ENCODE assay signal across 9 mouse cellular contexts in genomic region chr1:180230580-180230979, GRCm38 (mm10). TPM values are rescaled to one million over a fixed set of nuclear protein-coding genes. Genes with fewer than 3 reads are reported as not detected.
A peak's percentile ranks its signal among the peaks of the same experiment; 100 is the strongest.
DNase-seq lines count a peak whose midpoint lies in the region; ATAC-seq and TF ChIP-seq lines count a peak whose summit lies in the region.
"Had no signal": no experiment of that assay in that cellular context is flagged by ENCODE, and none has a peak within 500 bp of the region (broad histone marks: within the 10 kb centered on the region; RNA-seq: fewer than 3 reads in every experiment).

No protein-coding gene starts in this region.

- H3K36me3 ChIP-seq in midbrain, postnatal 0 days (ENCODE audit: insufficient read depth, low read length) = peaks cover 18% of the 10 kb centered on the region
- H3K36me3 ChIP-seq: lung, embryonic 15.5 days had no signal

- WGBS in midbrain, postnatal 0 days = 24% methylated on average over 2 of the region's 2 CpGs

- peak; percentile 62 for TF ChIP-seq CTCF in left cerebral cortex, adult 2 months (IDR thresholded peaks at IDR 0.05)
- TF ChIP-seq CTCF in midbrain, postnatal 0 days (IDR thresholded peaks at IDR 0.05) = peak; percentile 71

- H3K4me1 ChIP-seq in midbrain, postnatal 0 days (ENCODE audit: insufficient read depth, low read length) = no peaks in the 10 kb centered on the region

- intact Hi-C loops in left cerebral cortex, adult 2 months (cut with DNase I) = no loop called here
- intact Hi-C loops in left cerebral cortex, postnatal 36 days (cut with DNase I) = no loop called here

- H3K4me2 ChIP-seq in midbrain, postnatal 0 days (ENCODE audit: low read depth, low read length, poor library complexity, severe bottlenecking) = no peak overlapping the region
- H3K4me2 ChIP-seq: lung, embryonic 15.5 days had no signal

- DNase-seq in CD4-positive, CD25-positive, alpha-beta regulatory T cell, adult 2 months (ENCODE audit: low read depth, low spot score) = peak; percentile 70
- DNase-seq in left cerebral cortex, adult 2 months (ENCODE audit: extremely low spot score in 1 of 2, low spot score in 2 of 2) = no peak
- no peak for DNase-seq in left cerebral cortex, postnatal 36 days (ENCODE audit: low spot score in 2 of 2)
- peak; percentile 68 for DNase-seq in ZHBTc4 (ENCODE audit: low read depth, low spot score)
- DNase-seq in midbrain, postnatal 0 days (ENCODE audit: low spot score) = no peak
- no peak for DNase-seq in right cerebral cortex, adult 2 months (ENCODE audit: low spot score in 2 of 2)
- DNase-seq in gastrocnemius, postnatal 10 days = no peak

- no peak overlapping the region for H3K9ac ChIP-seq in midbrain, postnatal 0 days (replicated peaks; ENCODE audit: low read length, poor library complexity, severe bottlenecking)
- H3K9ac ChIP-seq: lung, embryonic 15.5 days had no signal

- H3K27ac ChIP-seq in left cerebral cortex, adult 2 months = no peak overlapping the region
- H3K27ac ChIP-seq in midbrain, postnatal 0 days (ENCODE audit: low read depth, low read length) = no peak overlapping the region
- H3K27ac ChIP-seq: lung, embryonic 15.5 days had no signal

- no peak overlapping the region for H3K4me3 ChIP-seq in left cerebral cortex, adult 2 months
- H3K4me3 ChIP-seq in midbrain, postnatal 0 days (ENCODE audit: low read depth, low read length) = no peak overlapping the region
- H3K4me3 ChIP-seq: lung, embryonic 15.5 days had no signal

- ATAC-seq in CD4-positive, CD25-positive, alpha-beta regulatory T cell, adult 4 months = no peak
- ATAC-seq in midbrain, postnatal 0 days (ENCODE audit: low FRiP score) = no peak

- H3K27me3 ChIP-seq in midbrain, postnatal 0 days (ENCODE audit: insufficient read depth, low read length) = no peaks in the 10 kb centered on the region
- H3K27me3 ChIP-seq: lung, embryonic 15.5 days had no signal

- H3K9me3 ChIP-seq in midbrain, postnatal 0 days (ENCODE audit: low read length) = no peaks in the 10 kb centered on the region
- H3K9me3 ChIP-seq: lung, embryonic 15.5 days had no signal

RNA-seq across cellular contexts. Expression of gene Coq8a, which starts 31.2 kb away (rescaled TPM):
- 10 to 100 TPM; 46.1 to 67.9 TPM for polyA plus RNA-seq in CD4-positive, CD25-positive, alpha-beta regulatory T cell, adult 4 months (2017; shearing (Covaris generic))
- 10 to 100 TPM; 44.0 to 50.0 TPM for total RNA-seq in left cerebral cortex, adult 2 months (2021)
- total RNA-seq in left cerebral cortex, postnatal 36 days (2021) = 10 to 100 TPM; 40.5 to 58.9 TPM
- total RNA-seq in midbrain, postnatal 0 days (2014; rRNA removed) = 2.1 and 7.2 TPM in 2 replicates
- polyA plus RNA-seq in midbrain, postnatal 0 days (2015; fragmentation: Nextera tagmentation; extraction: Ambion mirVana) = 6.8 and 8.3 TPM in 2 replicates
- total RNA-seq in gastrocnemius, postnatal 10 days (2021) = 100 to 1,000 TPM; 324 to 400 TPM

RNA-seq across cellular contexts. Expression of gene Psen2, which starts 32.7 kb away (rescaled TPM):
- 100 to 1,000 TPM; 130 to 142 TPM for polyA plus RNA-seq in CD4-positive, CD25-positive, alpha-beta regulatory T cell, adult 4 months (2017; shearing (Covaris generic))
- total RNA-seq in left cerebral cortex, adult 2 months (2021) = 10 to 100 TPM; 16.8 to 17.5 TPM
- total RNA-seq in left cerebral cortex, postnatal 36 days (2021) = 10 to 100 TPM; 19.3 to 20.0 TPM
- 30.6 and 32.1 TPM in 2 replicates for total RNA-seq in midbrain, postnatal 0 days (2014; rRNA removed)
- polyA plus RNA-seq in midbrain, postnatal 0 days (2015; fragmentation: Nextera tagmentation; extraction: Ambion mirVana) = 22.0 and 24.5 TPM in 2 replicates
- 10 to 100 TPM; 11.3 to 11.7 TPM for total RNA-seq in gastrocnemius, postnatal 10 days (2021)

Comparison
In these comparisons a context has a peak if more than half of its experiments do, and no peak if none do; other contexts are left out.
1. DNase-seq: peak in CD4-positive, CD25-positive, alpha-beta regulatory T cell, adult 2 months (single experiment) and ZHBTc4 (single experiment); none in left cerebral cortex, adult 2 months (0 of 2), left cerebral cortex, postnatal 36 days (0 of 2), midbrain, postnatal 0 days (single experiment), right cerebral cortex, adult 2 months (0 of 2) and gastrocnemius, postnatal 10 days (single experiment).
2. RNA of gene Coq8a, which starts 31.2 kb away (total RNA-seq): 324 to 400 TPM in gastrocnemius, postnatal 10 days; 40.5 to 58.9 TPM in left cerebral cortex, postnatal 36 days, 44.0 to 50.0 TPM in left cerebral cortex, adult 2 months and 2.1 to 7.2 TPM in midbrain, postnatal 0 days; every median in the first group is over 4 times any median in the second.